Comparison of ENCODE assay signal across 14 mouse cellular contexts in genomic region chr15:63364473-63364872, GRCm38 (mm10).
DNase-seq lines count a peak whose midpoint lies in the region; ATAC-seq lines count a peak whose summit lies in the region.
"Had no signal": no experiment of that assay in that cellular context is flagged by ENCODE, and none has a peak within 500 bp of the region (broad histone marks: within the 10 kb centered on the region; RNA-seq: fewer than 3 reads in every experiment).

No protein-coding gene starts in this region.

- no peaks in the 10 kb centered on the region for H3K27me3 ChIP-seq in heart, embryonic 11.5 days (ENCODE audit: control insufficient read depth, insufficient read depth, low read length)
- H3K27me3 ChIP-seq: liver, embryonic 13.5 days; stomach, embryonic 15.5 days had no signal

- no peak; the same call in 1 of the 2 replicates for ATAC-seq in heart, embryonic 11.5 days (replicated peaks; ENCODE audit: insufficient number of reproducible peaks, low FRiP score, low TSS enrichment)
- ATAC-seq: CD4-positive, CD25-positive, alpha-beta regulatory T cell, adult 4 months; hindbrain, embryonic 16.5 days had no signal

- H3K4me2 ChIP-seq in heart, embryonic 11.5 days: no peak overlapping the region
- H3K4me2 ChIP-seq: liver, embryonic 13.5 days; stomach, embryonic 15.5 days had no signal

- 61% methylated on average over 1 of the region's 1 CpGs for WGBS in heart, embryonic 11.5 days (ENCODE audit: insufficient replicate concordance)

- H3K4me1 ChIP-seq in heart, embryonic 11.5 days (ENCODE audit: control insufficient read depth, insufficient read depth, low read length): no peaks in the 10 kb centered on the region
- H3K4me1 ChIP-seq: liver, embryonic 13.5 days; stomach, embryonic 15.5 days had no signal

- H3K9ac ChIP-seq in heart, embryonic 11.5 days (ENCODE audit: low read depth, low read length): no peak overlapping the region
- H3K9ac ChIP-seq: liver, embryonic 13.5 days; stomach, embryonic 15.5 days had no signal

- H3K4me3 ChIP-seq in heart, embryonic 11.5 days (ENCODE audit: low read depth, low read length): no peak overlapping the region
- H3K4me3 ChIP-seq: left cerebral cortex, adult 2 months; liver, embryonic 13.5 days; stomach, embryonic 15.5 days had no signal

- peak; percentile 94 for DNase-seq in heart, adult 11 months
- peak; percentile 4 to 45 for DNase-seq in urinary bladder, postnatal 36 days (ENCODE audit: low spot score in 2 of 2)
- no peak for DNase-seq in urinary bladder, postnatal 4 days (ENCODE audit: low spot score in 2 of 2)
- DNase-seq in heart, adult 9 months (ENCODE audit: low spot score in 2 of 2): peak; percentile 71 to 81
- DNase-seq in thymus, postnatal 10 days (ENCODE audit: low spot score in 2 of 2): no peak
- DNase-seq in kidney, adult 11 months: no peak
- DNase-seq in right cerebral cortex, postnatal 14 days: no peak
- DNase-seq: liver, embryonic 13.5 days had no signal

- no peaks in the 10 kb centered on the region for H3K36me3 ChIP-seq in heart, embryonic 11.5 days (ENCODE audit: control insufficient read depth, insufficient read depth, low read length)
- H3K36me3 ChIP-seq: liver, embryonic 13.5 days; stomach, embryonic 15.5 days had no signal

- no peak overlapping the region for H3K27ac ChIP-seq in heart, embryonic 11.5 days (ENCODE audit: low read depth, low read length)
- H3K27ac ChIP-seq: kidney, postnatal 0 days; left cerebral cortex, adult 2 months; liver, embryonic 13.5 days; stomach, embryonic 15.5 days had no signal

- no peaks in the 10 kb centered on the region for H3K9me3 ChIP-seq in heart, embryonic 11.5 days (replicated peaks; ENCODE audit: control insufficient read depth, low read length)
- H3K9me3 ChIP-seq: liver, embryonic 13.5 days; stomach, embryonic 15.5 days had no signal

Comparison
In these comparisons a context has a peak if more than half of its experiments do, and no peak if none do; other contexts are left out.
1. DNase-seq: peak in heart, adult 11 months (single experiment), urinary bladder, postnatal 36 days (2 of 2) and heart, adult 9 months (2 of 2); none in urinary bladder, postnatal 4 days (0 of 2), thymus, postnatal 10 days (0 of 2), kidney, adult 11 months (single experiment) and right cerebral cortex, postnatal 14 days (single experiment).